Mouse (Mus musculus) gastrocnemius, adult 2 months (tissue): Measurements from ENCODE around the gene Asgr2. TPM values are rescaled to one million over a fixed set of nuclear protein-coding genes. Genes with fewer than 3 reads are reported as not detected.

Experiments used
- DNase-seq: peaks from one replicate; pipeline ENCODE4 v3.0.0; 2022
- H3K27ac ChIP-seq: fragments of 200-600 bp; 2 replicates; pipeline ENCODE4 v1.8.1; 2022; ENCODE audit warnings: mild to moderate bottlenecking
- H3K4me3 ChIP-seq: fragments of 200-600 bp; 2 replicates; pipeline ENCODE4 v1.8.1; 2022; ENCODE audit warnings: mild to moderate bottlenecking, moderate library complexity
- CTCF ChIP-seq: fragments of 200-600 bp; IDR thresholded peaks from 2 replicates; pipeline ENCODE4 v1.8.1; 2022; ENCODE audit warnings: antibody characterized with exemption, mild to moderate bottlenecking, moderate library complexity
- intact Hi-C: fragments of 180-260 bp; cut with DNase I; formaldehyde crosslinking; loops from one replicate; pipeline ENCODE4 v1.15.1; 2025
- long read RNA-seq, 2 experiments: library from polyadenylated mRNA; stranded (forward); transcript quantifications; one replicate each; pipeline ENCODE4 v2.0.0; 2021
- total RNA-seq, 2 experiments: library from RNA; stranded (reverse); gene quantifications; 2 replicates each; pipeline ENCODE4 v1.2.3; 2021

The Asgr2 gene
- under 1 TPM; 0.22 to 0.31 TPM for total RNA-seq
- long read RNA-seq, experiment 1: 0 reads
- long read RNA-seq, experiment 2: 0 reads

GRCm38 (mm10) chr11:70091986-70092783 is at the start of gene Asgr2:
Gene Asgr2, plus strand, starts transcription at chr11:70092644.
- peak; percentile 62 for DNase-seq
- intact Hi-C loops: no loop called here
- TF ChIP-seq CTCF: no peak
- no peak within 1 kb of the TSS for H3K4me3 ChIP-seq
- H3K27ac ChIP-seq: peak within 1 kb of the TSS; percentile 31

GRCm38 (mm10) chr11:70043665-70044064 is 48.8 kb upstream of the Asgr2 start:
- H3K27ac ChIP-seq: no peak overlapping the region
- no peak overlapping the region for H3K4me3 ChIP-seq
- no peak for DNase-seq
- intact Hi-C loops: no loop called here
- no peak for TF ChIP-seq CTCF

- no peak for TF ChIP-seq CTCF
- no peak for DNase-seq
- intact Hi-C loops: no loop called here
- H3K4me3 ChIP-seq: no peak overlapping the region
- no peak overlapping the region for H3K27ac ChIP-seq
These were observed 47.0 kb upstream of the Asgr2 start for GRCm38 (mm10) chr11:70045435-70045834.

GRCm38 (mm10) chr11:70049366-70049765 is 43.1 kb upstream of the Asgr2 start:
- DNase-seq: no peak
- no peak for TF ChIP-seq CTCF
- intact Hi-C loops: no loop called here

GRCm38 (mm10) chr11:70049816-70050215 is 42.6 kb upstream of the Asgr2 start:
- TF ChIP-seq CTCF: peak; percentile 51
- DNase-seq: no peak
- intact Hi-C loops: no loop called here
- Histone ChIP-seq H3K4me3 (no peak overlapping the region), H3K27ac (no peak overlapping the region)

More at GRCm38 (mm10) chr11:70049366-70049765, 43.1 kb upstream of the Asgr2 start:
- Histone ChIP-seq H3K27ac (no peak overlapping the region), H3K4me3 (no peak overlapping the region)

- Histone ChIP-seq H3K27ac (no peak overlapping the region), H3K4me3 (no peak overlapping the region)
- no peak for TF ChIP-seq CTCF
- intact Hi-C loops: no loop called here
- no peak for DNase-seq
These were observed 39.3 kb upstream of the Asgr2 start for GRCm38 (mm10) chr11:70053156-70053555.

GRCm38 (mm10) chr11:70053898-70054570 is 38.4 kb upstream of the Asgr2 start, which contains the start of gene Asgr1:
Gene Asgr1, plus strand, starts transcription at chr11:70054085.
- Histone ChIP-seq H3K4me3 (no peak within 1 kb of the TSS), H3K27ac (no peak within 1 kb of the TSS)
- TF ChIP-seq CTCF: no peak
- intact Hi-C loops: loop anchor here (2.0 kb wide), 1 partner anchor 159 kb away; the partner anchor contains the start of gene Slc16a11
- DNase-seq: no peak

GRCm38 (mm10) chr11:70055618-70056214 is 36.7 kb upstream of the Asgr2 start:
- TF ChIP-seq CTCF: peak; percentile 91
- DNase-seq: peak; percentile 73
- H3K4me3 ChIP-seq: 0 out of 2 replicates have a peak overlapping the region, but pooled peaks have one; percentile 32
- no peak overlapping the region for H3K27ac ChIP-seq
- intact Hi-C loops: loop anchor here (2.0 kb wide), 1 partner anchor 157 kb away; the partner anchor contains the start of gene Slc16a11

- Histone ChIP-seq H3K27ac (no peak overlapping the region), H3K4me3 (no peak overlapping the region)
- no peak for TF ChIP-seq CTCF
- intact Hi-C loops: no loop called here
- DNase-seq: no peak
These were observed 34.6 kb upstream of the Asgr2 start for GRCm38 (mm10) chr11:70057805-70058204.

- no peak overlapping the region for H3K27ac ChIP-seq
- no peak overlapping the region for H3K4me3 ChIP-seq
- TF ChIP-seq CTCF: no peak
- DNase-seq: no peak
- intact Hi-C loops: no loop called here
These were observed 32.5 kb upstream of the Asgr2 start for GRCm38 (mm10) chr11:70059930-70060329.

- intact Hi-C loops: no loop called here
- TF ChIP-seq CTCF: no peak
These were observed 29.4 kb upstream of the Asgr2 start for GRCm38 (mm10) chr11:70063053-70063452.

GRCm38 (mm10) chr11:70066701-70067100 is 25.7 kb upstream of the Asgr2 start:
- Histone ChIP-seq H3K27ac (no peak overlapping the region), H3K4me3 (no peak overlapping the region)
- no peak for DNase-seq
- intact Hi-C loops: no loop called here
- TF ChIP-seq CTCF: no peak

More at GRCm38 (mm10) chr11:70063053-70063452, 29.4 kb upstream of the Asgr2 start:
- no peak overlapping the region for H3K4me3 ChIP-seq
- no peak overlapping the region for H3K27ac ChIP-seq
- DNase-seq: no peak

GRCm38 (mm10) chr11:70068245-70068644 is 24.2 kb upstream of the Asgr2 start:
- no peak for TF ChIP-seq CTCF
- H3K27ac ChIP-seq: no peak overlapping the region
- intact Hi-C loops: no loop called here
- DNase-seq: no peak
- H3K4me3 ChIP-seq: no peak overlapping the region
